8 mouse cellular contexts compared by ENCODE assay signal in genomic region chr3:131085978-131086377, GRCm38 (mm10).
"Had no signal": no experiment of that assay in that cellular context is flagged by ENCODE, and none has a peak within 500 bp of the region (broad histone marks: within the 10 kb centered on the region; RNA-seq: fewer than 3 reads in every experiment).

No protein-coding gene starts in this region.

- DNase-seq: kidney, adult 2 months; kidney, postnatal 10 days; left cerebral cortex, postnatal 4 days; lung, adult 18-20 months had no signal

- H3K36me3 ChIP-seq: limb, embryonic 13.5 days; midbrain, embryonic 13.5 days had no signal

- H3K27ac ChIP-seq: limb, embryonic 13.5 days; liver, embryonic 14.5 days; midbrain, embryonic 13.5 days; stomach, postnatal 0 days had no signal

- H3K9me3 ChIP-seq: limb, embryonic 13.5 days; midbrain, embryonic 13.5 days had no signal
